Mouse (Mus musculus) stomach, postnatal 0 days (tissue): ENCODE data around the gene Slit3.

Experiments
- CTCF ChIP-seq: IDR thresholded peaks from 2 replicates; pipeline ENCODE4 v1.5.1; 2016; ENCODE audit warnings: antibody characterized with exemption, low read depth, mild to moderate bottlenecking, moderate library complexity
- EP300 ChIP-seq: optimal IDR thresholded peaks from 2 replicates; pipeline ENCODE3; 2016; ENCODE audit warnings: antibody characterized with exemption

DNA sequence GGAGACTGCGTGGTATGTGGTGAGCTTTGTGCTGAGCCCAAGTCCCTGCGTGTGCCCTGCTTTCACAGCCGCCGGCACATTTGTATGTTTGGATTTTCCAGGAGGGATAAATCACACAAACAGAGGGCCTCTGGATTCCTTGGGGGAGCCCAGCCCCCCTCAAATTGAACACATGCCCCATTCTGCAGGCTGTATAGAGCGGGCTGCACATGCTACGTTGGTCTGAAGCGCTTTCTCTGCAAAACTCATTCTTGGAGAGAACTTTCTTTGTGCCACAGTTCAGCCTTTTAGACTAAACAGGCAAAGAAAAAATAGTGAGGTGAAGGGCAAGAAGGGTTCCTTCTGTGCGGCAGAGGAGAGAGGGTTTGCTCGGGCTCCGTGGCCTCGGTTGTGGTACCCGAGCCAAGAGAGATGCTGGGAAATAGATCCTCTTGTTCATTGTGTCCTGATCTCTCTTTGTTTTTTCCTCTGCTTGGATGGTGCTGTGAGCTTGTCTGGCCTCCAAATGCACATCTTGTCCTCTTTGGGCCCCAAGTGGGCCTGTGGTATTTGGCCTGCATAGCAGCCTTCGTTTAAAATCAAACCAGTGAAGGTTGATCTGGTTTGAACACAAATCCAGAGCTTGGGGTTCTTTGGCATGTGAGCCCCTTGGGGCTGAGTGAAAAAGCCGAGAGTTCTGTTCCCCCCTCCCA lies 295.5 kb downstream of the Slit3 start:
- no peak for TF ChIP-seq CTCF
- no peak for TF ChIP-seq EP300
